Mouse (Mus musculus) midbrain, embryonic 11.5 days (tissue): ENCODE data around the gene Sdk2. TPM values are rescaled to one million over a fixed set of nuclear protein-coding genes. Genes with fewer than 3 reads are reported as not detected.
A peak's percentile ranks its signal among the peaks of the same experiment; 100 is the strongest.

Source experiments
- ATAC-seq: fragments of 200-750 bp; cut with Nextera tagmentation; 2 replicates; pipeline ENCODE4 v1.8.0; 2017; ENCODE audit warnings: moderate TSS enrichment, moderate library complexity; ENCODE audit not compliant: low FRiP score
- DNase-seq: peaks from one replicate; pipeline ENCODE4 v3.0.0; 2015; ENCODE audit warnings: low spot score; ENCODE audit errors: missing footprints
- H3K27ac ChIP-seq: fragments of 300-500 bp; sonication (generic); 2 replicates; pipeline ENCODE4 v1.5.1; 2014; ENCODE audit warnings: low read depth, low read length
- H3K27me3 ChIP-seq: fragments of 300-500 bp; sonication (generic); 2 replicates; pipeline ENCODE4 v1.6.1; 2014; ENCODE audit warnings: mild to moderate bottlenecking, low read length, moderate library complexity, mixed read lengths; ENCODE audit not compliant: control insufficient read depth, insufficient read depth
- H3K36me3 ChIP-seq: fragments of 300-500 bp; sonication (generic); 2 replicates; pipeline ENCODE4 v1.6.1; 2014; ENCODE audit warnings: mild to moderate bottlenecking, low read length, moderate library complexity, mixed read lengths; ENCODE audit not compliant: control insufficient read depth, insufficient read depth
- H3K4me1 ChIP-seq: fragments of 300-500 bp; sonication (generic); 2 replicates; pipeline ENCODE4 v1.6.1; 2014; ENCODE audit warnings: low read length; ENCODE audit not compliant: control insufficient read depth, insufficient read depth
- H3K4me2 ChIP-seq: fragments of 300-500 bp; sonication (generic); 2 replicates; pipeline ENCODE4 v1.6.1; 2014; ENCODE audit warnings: mild to moderate bottlenecking, moderate library complexity
- H3K4me3 ChIP-seq: fragments of 300-500 bp; sonication (generic); 2 replicates; pipeline ENCODE4 v1.5.1; 2014; ENCODE audit warnings: low read depth, low read length
- H3K9ac ChIP-seq: fragments of 300-500 bp; sonication (generic); 2 replicates; pipeline ENCODE4 v1.6.1; 2014; ENCODE audit warnings: low read length
- H3K9me3 ChIP-seq: fragments of 300-500 bp; sonication (generic); 2 replicates; pipeline ENCODE4 v1.6.1; 2016; ENCODE audit warnings: low read length; ENCODE audit not compliant: control insufficient read depth
- WGBS: fragments of 180-500 bp; shearing (Covaris S2); extraction: QIAGEN DNeasy Blood & Tissue Kit; methylation state at CpG from one replicate; pipeline ENCODE4 v1.1.7; 2014; 5-methylcytosine and 5-hydroxymethylcytosine counted together
- polyA plus RNA-seq: library from polyadenylated mRNA; unstranded; fragments of >200 nt; fragmentation: Nextera tagmentation; extraction: Ambion mirVana; gene quantifications from 2 replicates; pipeline ENCODE4 v1.2.1, GENCODE M21; 2014

Sdk2 gene
- polyA plus RNA-seq, 1 experiment from 2014 or later: 2.6 TPM

GRCm38 (mm10) chr11:114070881-114071280 lies 4.0 kb upstream of the Sdk2 start:
- Histone ChIP-seq H3K27ac (no peak overlapping the region), H3K27me3 (no peaks in the 10 kb centered on the region; the same call in 1 of the 2 replicates), H3K9me3 (no peaks in the 10 kb centered on the region), H3K9ac (no peak overlapping the region), H3K4me2 (no peak overlapping the region), H3K36me3 (no peaks in the 10 kb centered on the region), H3K4me3 (no peak overlapping the region), H3K4me1 (peaks cover 6% of the 10 kb centered on the region; the same call in 1 of the 2 replicates)
- no peak for DNase-seq
- no peak for ATAC-seq
- 64% methylated on average over 6 of the region's 6 CpGs for WGBS

GRCm38 (mm10) chr11:114070131-114070530 lies 3.3 kb upstream of the Sdk2 start:
- no peak for DNase-seq
- WGBS: 70% methylated on average over 8 of the region's 8 CpGs

GRCm38 (mm10) chr11:114068390-114068789 lies 1.5 kb upstream of the Sdk2 start:
- 3% methylated on average over 5 of the region's 5 CpGs for WGBS
- Histone ChIP-seq H3K27ac (no peak overlapping the region), H3K27me3 (peaks cover 9% of the 10 kb centered on the region), H3K9ac (no peak overlapping the region; the same call in 1 of the 2 replicates), H3K4me1 (peaks cover 22% of the 10 kb centered on the region), H3K4me3 (no peak overlapping the region), H3K36me3 (no peaks in the 10 kb centered on the region), H3K4me2 (no peak overlapping the region), H3K9me3 (no peaks in the 10 kb centered on the region)
- ATAC-seq (peak; percentile 59), DNase-seq (peak; percentile 97)

More at GRCm38 (mm10) chr11:114070131-114070530, 3.3 kb upstream of the Sdk2 start:
- no peaks in the 10 kb centered on the region for H3K36me3 ChIP-seq
- no peak overlapping the region for H3K4me3 ChIP-seq
- H3K9me3 ChIP-seq: no peaks in the 10 kb centered on the region
- H3K4me2 ChIP-seq: no peak overlapping the region
- peaks cover 2% of the 10 kb centered on the region for H3K27me3 ChIP-seq
- no peak for ATAC-seq
- H3K4me1 ChIP-seq: peaks cover 13% of the 10 kb centered on the region
- H3K9ac ChIP-seq: no peak overlapping the region
- H3K27ac ChIP-seq: no peak overlapping the region

GRCm38 (mm10) chr11:114066098-114066950 lies 522 bp downstream of the Sdk2 start:
- under 1% methylated on average over 90 of the region's 90 CpGs for WGBS
- Histone ChIP-seq H3K27me3 (peaks cover 9% of the 10 kb centered on the region), H3K4me2 (peak overlapping the region; percentile 99), H3K9ac (peak overlapping the region; percentile 83), H3K36me3 (no peaks in the 10 kb centered on the region), H3K9me3 (no peaks in the 10 kb centered on the region), H3K4me3 (peak overlapping the region; percentile 65), H3K27ac (peak overlapping the region; percentile 78), H3K4me1 (peaks cover 26% of the 10 kb centered on the region)
- DNase-seq (peak; percentile 95), ATAC-seq (peak; percentile 38)

- no peaks in the 10 kb centered on the region for H3K9me3 ChIP-seq
- peak; percentile 95 for DNase-seq
- H3K27ac ChIP-seq: no peak overlapping the region
- H3K27me3 ChIP-seq: peaks cover 9% of the 10 kb centered on the region
- peak overlapping the region; percentile 83 for H3K9ac ChIP-seq
- H3K4me1 ChIP-seq: peaks cover 26% of the 10 kb centered on the region
- no peak for ATAC-seq
- 2% methylated on average over 19 of the region's 19 CpGs for WGBS
- peak overlapping the region; percentile 99 for H3K4me2 ChIP-seq
- no peaks in the 10 kb centered on the region for H3K36me3 ChIP-seq
- peak overlapping the region; percentile 65 for H3K4me3 ChIP-seq
Observed at GRCm38 (mm10) chr11:114065596-114065995, 1.2 kb downstream of the Sdk2 start.

GRCm38 (mm10) chr11:114064871-114065388 lies 1.9 kb downstream of the Sdk2 start:
- Histone ChIP-seq H3K27ac (no peak overlapping the region), H3K27me3 (peaks cover 9% of the 10 kb centered on the region), H3K36me3 (no peaks in the 10 kb centered on the region), H3K4me3 (peak overlapping the region; percentile 65), H3K9ac (peak overlapping the region; percentile 83), H3K4me2 (peak overlapping the region; percentile 99), H3K9me3 (no peaks in the 10 kb centered on the region), H3K4me1 (peaks cover 26% of the 10 kb centered on the region)
- DNase-seq (peak; percentile 95), ATAC-seq (no peak)
- WGBS: 1% methylated on average over 32 of the region's 32 CpGs

GRCm38 (mm10) chr11:114061946-114062345 lies 4.9 kb downstream of the Sdk2 start:
- Histone ChIP-seq H3K27ac (no peak overlapping the region), H3K36me3 (no peaks in the 10 kb centered on the region), H3K4me3 (no peak overlapping the region), H3K27me3 (peaks cover 9% of the 10 kb centered on the region), H3K9ac (no peak overlapping the region), H3K4me2 (no peak overlapping the region), H3K9me3 (no peaks in the 10 kb centered on the region), H3K4me1 (peaks cover 22% of the 10 kb centered on the region)
- ATAC-seq (no peak), DNase-seq (no peak)
- 64% methylated on average over 7 of the region's 7 CpGs for WGBS

GRCm38 (mm10) chr11:114061265-114061664 lies 5.6 kb downstream of the Sdk2 start:
- H3K9me3 ChIP-seq: no peaks in the 10 kb centered on the region
- no peaks in the 10 kb centered on the region for H3K36me3 ChIP-seq
- no peak overlapping the region for H3K4me2 ChIP-seq
- no peak for DNase-seq
- H3K9ac ChIP-seq: no peak overlapping the region
- H3K27me3 ChIP-seq: peaks cover 9% of the 10 kb centered on the region
- H3K4me3 ChIP-seq: no peak overlapping the region
- no peak for ATAC-seq
- WGBS: 71% methylated on average over 2 of the region's 2 CpGs
- peaks cover 22% of the 10 kb centered on the region for H3K4me1 ChIP-seq
- H3K27ac ChIP-seq: no peak overlapping the region

GRCm38 (mm10) chr11:114056351-114056750 lies 10.5 kb downstream of the Sdk2 start:
- Histone ChIP-seq H3K4me2 (no peak overlapping the region), H3K4me3 (no peak overlapping the region), H3K27ac (no peak overlapping the region), H3K36me3 (no peaks in the 10 kb centered on the region), H3K27me3 (no peaks in the 10 kb centered on the region), H3K9me3 (no peaks in the 10 kb centered on the region), H3K4me1 (no peaks in the 10 kb centered on the region; the same call in none of the 2 replicates), H3K9ac (no peak overlapping the region)
- ATAC-seq: no peak
- DNase-seq: no peak
- WGBS: 50% methylated on average over 2 of the region's 2 CpGs
